ENCODE assay signal across 8 mouse cellular contexts in genomic region chr2:93475040-93475439, GRCm38 (mm10). TPM values are rescaled to one million over a fixed set of nuclear protein-coding genes. Genes with fewer than 3 reads are reported as not detected.
DNase-seq lines count a peak whose midpoint lies in the region; ATAC-seq and TF ChIP-seq lines count a peak whose summit lies in the region.

No protein-coding gene starts in this region.

- peaks cover 6% of the 10 kb centered on the region for H3K4me1 ChIP-seq in hindbrain, postnatal 0 days (ENCODE audit: insufficient read depth, low read length)
- peaks cover 7% of the 10 kb centered on the region for H3K4me1 ChIP-seq in midbrain, embryonic 11.5 days (ENCODE audit: control insufficient read depth, insufficient read depth, low read length)

- 0 out of 2 replicates have a peak, but pooled peaks cover 9% of the 10 kb centered on the region for H3K27me3 ChIP-seq in hindbrain, postnatal 0 days (ENCODE audit: insufficient read depth, low read length)
- no peaks in the 10 kb centered on the region; the same call in 1 of the 2 replicates for H3K27me3 ChIP-seq in midbrain, embryonic 11.5 days (ENCODE audit: control insufficient read depth, insufficient read depth, low read length)

- peak; percentile 95 for TF ChIP-seq CTCF in hindbrain, postnatal 0 days (IDR thresholded peaks at IDR 0.05; ENCODE audit: low read depth)

- no peaks in the 10 kb centered on the region for H3K36me3 ChIP-seq in hindbrain, postnatal 0 days (ENCODE audit: insufficient read depth, low read length)
- no peaks in the 10 kb centered on the region for H3K36me3 ChIP-seq in midbrain, embryonic 11.5 days (ENCODE audit: control insufficient read depth, insufficient read depth, low read length)

- H3K27ac ChIP-seq in hindbrain, postnatal 0 days = no peak overlapping the region
- no peak overlapping the region for H3K27ac ChIP-seq in midbrain, embryonic 11.5 days (ENCODE audit: low read depth, low read length)

- DNase-seq in R1 (ENCODE audit: low read depth, low spot score) = peak; percentile 83
- peak; percentile 95 for DNase-seq in cerebellum, adult 9-10 months
- peak; percentile 82 to 96 for DNase-seq in frontal cortex, adult 2 months (ENCODE audit: extremely low spot score in 1 of 2, low spot score in 1 of 2)
- peak; percentile 97 for DNase-seq in hindbrain, postnatal 0 days (ENCODE audit: low spot score)
- DNase-seq in left cerebral cortex, adult 8-10 months (ENCODE audit: low spot score in 2 of 2) = peak; percentile 79 to 87
- peak; percentile 99 for DNase-seq in midbrain, embryonic 11.5 days (ENCODE audit: low spot score, missing footprints)
- peak; percentile 91 for DNase-seq in skeletal muscle tissue, adult 2 months (ENCODE audit: low read depth, low spot score)
- peak; percentile 77 for DNase-seq in yolk sac, embryonic 10.5 days (ENCODE audit: low spot score)

- under 1% methylated on average over 11 of the region's 11 CpGs for WGBS in hindbrain, postnatal 0 days
- WGBS in midbrain, embryonic 11.5 days = 1% methylated on average over 11 of the region's 11 CpGs

- no peak overlapping the region for H3K4me3 ChIP-seq in hindbrain, postnatal 0 days (ENCODE audit: low read length)
- no peak overlapping the region for H3K4me3 ChIP-seq in midbrain, embryonic 11.5 days (ENCODE audit: low read depth, low read length)

- no peak overlapping the region for H3K4me2 ChIP-seq in hindbrain, postnatal 0 days (ENCODE audit: low read depth, low read length)
- H3K4me2 ChIP-seq in midbrain, embryonic 11.5 days = no peak overlapping the region

- 0 out of 2 replicates have a peak, but pooled peaks have one; percentile 16 for ATAC-seq in hindbrain, postnatal 0 days
- ATAC-seq in midbrain, embryonic 11.5 days (ENCODE audit: low FRiP score) = peak; percentile 59

- H3K9me3 ChIP-seq in hindbrain, postnatal 0 days (ENCODE audit: low read length) = no peaks in the 10 kb centered on the region
- no peaks in the 10 kb centered on the region for H3K9me3 ChIP-seq in midbrain, embryonic 11.5 days (ENCODE audit: control insufficient read depth, low read length)

- no peak overlapping the region for H3K9ac ChIP-seq in hindbrain, postnatal 0 days (replicated peaks; ENCODE audit: low read length)
- no peak overlapping the region for H3K9ac ChIP-seq in midbrain, embryonic 11.5 days (ENCODE audit: low read length)

RNA-seq across cellular contexts. Expression of gene Cd82, which starts 12.1 kb away (rescaled TPM):
- 28.7 and 30.1 TPM in 2 replicates for polyA plus RNA-seq in frontal cortex, adult 2 months (2012; rRNA removed)
- 12.4 and 14.2 TPM in 2 replicates for total RNA-seq in hindbrain, postnatal 0 days (2014; rRNA removed)
- 21.8 and 25.1 TPM in 2 replicates for polyA plus RNA-seq in hindbrain, postnatal 0 days (2015; fragmentation: Nextera tagmentation; extraction: Ambion mirVana)
- 10 to 100 TPM; 22.9 to 31.8 (median 25.6) TPM for total RNA-seq in left cerebral cortex, adult 8-10 months (2022)
- 3.7 and 4.0 TPM in 2 replicates for polyA plus RNA-seq in midbrain, embryonic 11.5 days (2014; fragmentation: Nextera tagmentation; extraction: Ambion mirVana)
